Mouse (Mus musculus): ENCODE measurements at regions not wholly inside any gene's neighbourhood (a gene's known extent, or its start where the extent isn't known, plus 50 kb on each side); places are given as distances from the start of the nearest gene placed in this dataset.

DNA sequence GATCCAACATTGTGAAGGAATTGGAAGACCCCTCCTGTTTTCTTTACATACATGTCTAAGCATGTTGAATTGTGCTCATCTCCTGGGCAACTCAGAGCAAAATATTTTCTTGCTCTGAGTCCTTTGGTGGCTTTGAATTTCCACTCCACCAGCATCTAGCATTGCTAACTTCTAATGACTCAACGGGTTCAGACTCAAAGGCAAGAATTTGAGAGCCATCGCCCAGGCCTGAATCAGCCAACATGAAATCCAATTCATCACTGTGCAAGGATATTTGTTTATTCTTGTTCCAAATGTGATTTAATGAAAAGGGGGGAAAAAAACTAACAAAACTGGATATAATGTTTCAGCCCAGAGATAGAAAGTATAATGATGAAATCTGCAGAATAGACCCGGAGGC is 121.9 kb upstream of the Phactr1 start:
- TF ChIP-seq CTCF (IDR thresholded peaks at IDR 0.05; ENCODE audit: low read depth) (no peak), EP300 (IDR thresholded peaks at IDR 0.05; ENCODE audit: low read depth) (no peak)

All from liver, embryonic 14.5 days (tissue).